Mouse (Mus musculus): Measurements from ENCODE around the gene Lamc3.

GRCm38 (mm10) chr2:31878610-31879009, 8.5 kb upstream of the Lamc3 start:
- no peak for TF ChIP-seq CTCF (IDR thresholded peaks at IDR 0.05; ENCODE audit: control insufficient read depth, insufficient read depth, insufficient read length)
- no peak for TF ChIP-seq MAX (IDR thresholded peaks at IDR 0.05)
- no peak for TF ChIP-seq MYOG (IDR thresholded peaks at IDR 0.05; ENCODE audit: control insufficient read depth, extremely low read depth, insufficient read length)
- TF ChIP-seq MYOD1 (IDR thresholded peaks at IDR 0.05; ENCODE audit: control insufficient read depth, insufficient read length, low read depth) = no peak
- no peak for TF ChIP-seq CEBPB (IDR thresholded peaks at IDR 0.05; ENCODE audit: low read depth)

All from C2C12 (cell line).